Comparison of ENCODE assay signal across 24 mouse cellular contexts in genomic region chr9:9207251-9207650, GRCm38 (mm10). TPM values are rescaled to one million over a fixed set of nuclear protein-coding genes. Genes with fewer than 3 reads are reported as not detected.
A peak's percentile ranks its signal among the peaks of the same experiment; 100 is the strongest.
DNase-seq lines count a peak whose midpoint lies in the region; ATAC-seq and TF ChIP-seq lines count a peak whose summit lies in the region.
"Had no signal": no experiment of that assay in that cellular context is flagged by ENCODE, and none has a peak within 500 bp of the region (broad histone marks: within the 10 kb centered on the region; RNA-seq: fewer than 3 reads in every experiment).

No protein-coding gene starts in this region.

- no peak for ATAC-seq in liver, postnatal 0 days
- ATAC-seq: forebrain, embryonic 15.5 days; hindbrain, postnatal 0 days; inflammation-experienced regulatory T-cells, adult 6 months had no signal

- no peak overlapping the region for H3K9ac ChIP-seq in liver, postnatal 0 days (replicated peaks)
- H3K9ac ChIP-seq: forebrain, embryonic 12.5 days; forebrain, embryonic 15.5 days; heart, embryonic 13.5 days; hindbrain, embryonic 14.5 days had no signal

- no peak for TF ChIP-seq CTCF in small intestine, adult 2 months (IDR thresholded peaks at IDR 0.05; ENCODE audit: extremely low read depth, insufficient read length, insufficient replicate concordance, low read depth, low read length)
- TF ChIP-seq CTCF in liver, postnatal 0 days (IDR thresholded peaks at IDR 0.05; ENCODE audit: low read depth), result no peak

- H3K27me3 ChIP-seq in small intestine, adult 2 months (ENCODE audit: control insufficient read depth, insufficient read depth, low read length), result no peaks in the 10 kb centered on the region
- no peaks in the 10 kb centered on the region for H3K27me3 ChIP-seq in liver, postnatal 0 days (ENCODE audit: insufficient read depth, low read length)
- H3K27me3 ChIP-seq in forebrain, embryonic 10.5 days (ENCODE audit: poor library complexity, severe bottlenecking), result no peaks in the 10 kb centered on the region
- H3K27me3 ChIP-seq: forebrain, embryonic 12.5 days; forebrain, embryonic 15.5 days; heart, embryonic 13.5 days had no signal

- no peaks in the 10 kb centered on the region for H3K36me3 ChIP-seq in small intestine, adult 2 months (ENCODE audit: control insufficient read depth, insufficient read depth, low read length)
- no peaks in the 10 kb centered on the region for H3K36me3 ChIP-seq in liver, postnatal 0 days (replicated peaks; ENCODE audit: insufficient read depth, low read length)
- H3K36me3 ChIP-seq in forebrain, embryonic 10.5 days (replicated peaks), result no peaks in the 10 kb centered on the region
- H3K36me3 ChIP-seq: forebrain, embryonic 12.5 days; forebrain, embryonic 15.5 days; heart, embryonic 10.5 days; heart, embryonic 13.5 days had no signal

- peak; percentile 1 for DNase-seq in A20 (ENCODE audit: low read depth, low spot score)
- peak; percentile 59 for DNase-seq in Muller cell, postnatal 12 days (ENCODE audit: inconsistent ontology term)
- no peak for DNase-seq in layer of hippocampus, adult 9-11 months
- no peak for DNase-seq in liver, postnatal 0 days
- no peak for DNase-seq in forebrain, embryonic 10.5 days (ENCODE audit: extremely low spot score, low spot score)
- DNase-seq: adrenal gland, postnatal 10 days; adrenal gland, postnatal 36 days; B cell, adult 2 months; cerebellum, adult 18-20 months; cerebellum, adult 9-10 months; cerebellum, postnatal 14 days; gastrocnemius, postnatal 10 days; gastrocnemius, postnatal 36 days; heart, adult 2 months; heart, postnatal 14 days; heart, postnatal 4 days had no signal

- H3K27ac ChIP-seq in small intestine, adult 2 months (ENCODE audit: insufficient read depth, low read depth, low read length), result peak overlapping the region; percentile 44
- no peak overlapping the region for H3K27ac ChIP-seq in liver, postnatal 0 days (ENCODE audit: low read depth)
- H3K27ac ChIP-seq in forebrain, embryonic 10.5 days, result no peak overlapping the region
- H3K27ac ChIP-seq: forebrain, embryonic 12.5 days; forebrain, embryonic 15.5 days; heart, adult 2 months; heart, embryonic 10.5 days; heart, embryonic 13.5 days; hindbrain, embryonic 14.5 days; hindbrain, postnatal 0 days had no signal

- no peak for TF ChIP-seq POLR2A in small intestine, adult 2 months (IDR thresholded peaks at IDR 0.05; ENCODE audit: low read depth, low read length)

- no peak overlapping the region for H3K4me3 ChIP-seq in small intestine, adult 2 months (ENCODE audit: low read depth, low read length)
- no peak overlapping the region for H3K4me3 ChIP-seq in liver, postnatal 0 days (ENCODE audit: low read depth, low read length)
- no peak overlapping the region for H3K4me3 ChIP-seq in forebrain, embryonic 10.5 days
- H3K4me3 ChIP-seq: forebrain, embryonic 12.5 days; forebrain, embryonic 15.5 days; heart, adult 2 months; heart, embryonic 10.5 days; heart, embryonic 13.5 days had no signal

- no peaks in the 10 kb centered on the region for H3K9me3 ChIP-seq in liver, postnatal 0 days (ENCODE audit: low read length)
- no peaks in the 10 kb centered on the region for H3K9me3 ChIP-seq in forebrain, embryonic 10.5 days
- H3K9me3 ChIP-seq: forebrain, embryonic 12.5 days; forebrain, embryonic 15.5 days; heart, embryonic 10.5 days; heart, embryonic 13.5 days had no signal

- WGBS in small intestine, adult 2 months, result 63% methylated on average over 4 of the region's 4 CpGs
- WGBS in liver, postnatal 0 days (ENCODE audit: insufficient replicate concordance), result 45% methylated on average over 4 of the region's 4 CpGs
- 81% methylated on average over 4 of the region's 4 CpGs for WGBS in forebrain, embryonic 10.5 days

- no peak for TF ChIP-seq EP300 in liver, postnatal 0 days (IDR thresholded peaks at IDR 0.05; ENCODE audit: low read depth)

- no peak overlapping the region for H3K4me2 ChIP-seq in liver, postnatal 0 days (ENCODE audit: low read depth, low read length)
- H3K4me2 ChIP-seq: forebrain, embryonic 12.5 days; forebrain, embryonic 15.5 days; heart, embryonic 13.5 days; hindbrain, embryonic 14.5 days had no signal

- peaks cover 33% of the 10 kb centered on the region for H3K4me1 ChIP-seq in small intestine, adult 2 months (ENCODE audit: control insufficient read depth, insufficient read depth, insufficient read length, low read length)
- peaks cover 12% of the 10 kb centered on the region; the same call in 1 of the 2 replicates for H3K4me1 ChIP-seq in liver, postnatal 0 days (ENCODE audit: insufficient read depth)
- H3K4me1 ChIP-seq in forebrain, embryonic 10.5 days, result no peaks in the 10 kb centered on the region
- H3K4me1 ChIP-seq: forebrain, embryonic 12.5 days; forebrain, embryonic 15.5 days; heart, embryonic 10.5 days; heart, embryonic 13.5 days had no signal

RNA-seq across cellular contexts. Expression of gene Arhgap42, which starts 31.6 kb away (rescaled TPM):
- 17.4 and 39.2 TPM in 2 replicates for polyA plus RNA-seq in small intestine, adult 2 months (2012; rRNA removed)
- 9.8 and 13.7 TPM in 2 replicates for polyA plus RNA-seq in liver, postnatal 0 days (2015; fragmentation: Nextera tagmentation; extraction: Ambion mirVana)
- polyA plus RNA-seq in forebrain, embryonic 10.5 days (2016; fragmentation: Nextera tagmentation; extraction: Ambion mirVana), result 19.1 and 21.5 TPM in 2 replicates
- polyA plus RNA-seq: inflammation-experienced regulatory T-cells, adult 6 months had no signal

Comparison
In these comparisons a context has a peak if more than half of its experiments do, and no peak if none do; other contexts are left out.
1. DNase-seq: peak in A20 (single experiment) and Muller cell, postnatal 12 days (single experiment); none in layer of hippocampus, adult 9-11 months (single experiment), liver, postnatal 0 days (single experiment) and forebrain, embryonic 10.5 days (single experiment).